Mouse (Mus musculus): ENCODE data around the gene Myo16.

- no peak for TF ChIP-seq CTCF (IDR thresholded peaks at IDR 0.05; ENCODE audit: insufficient read depth, low read depth, low read length)
- TF ChIP-seq POLR2A (IDR thresholded peaks at IDR 0.05; ENCODE audit: insufficient read depth, low read depth, low read length): no peak
These were observed 476.2 kb downstream of the Myo16 start for GRCm38 (mm10) chr8:10629862-10630261.
